Mouse (Mus musculus) liver, embryonic 14.5 days (tissue): ENCODE measurements around the gene Hmox2.

ENCODE experiments used
- CTCF ChIP-seq: IDR thresholded peaks from 2 replicates; pipeline ENCODE4 v1.5.1; 2016; ENCODE audit warnings: antibody characterized with exemption, low read depth, control low read depth
- EP300 ChIP-seq: IDR thresholded peaks from 2 replicates; pipeline ENCODE4 v1.6.1; 2016; ENCODE audit warnings: antibody characterized with exemption, low read depth

GRCm38 (mm10) chr16:4791332-4791731 lies 65.2 kb downstream of the Hmox2 start:
- TF ChIP-seq CTCF (no peak; the same call in 1 of the 2 replicates), EP300 (no peak)
